Mouse (Mus musculus): ENCODE data around the gene Nlrc5. TPM values are rescaled to one million over a fixed set of nuclear protein-coding genes. Genes with fewer than 3 reads are reported as not detected.
"Not testable (repeated sequence)": the region's sequence is repeated elsewhere in the genome, so short reads cannot be mapped to it uniquely, and the experiment has no call there.

The Nlrc5 gene
- polyA plus RNA-seq, 1 experiment from 2014 or later: 0.35 TPM

GRCm38 (mm10) chr8:94441686-94442085, 7.5 kb downstream of the Nlrc5 start:
- 0 out of 2 replicates have a peak, but pooled peaks cover 5% of the 10 kb centered on the region for H3K27me3 ChIP-seq
- H3K9ac ChIP-seq: no peak overlapping the region
- no peaks in the 10 kb centered on the region for H3K9me3 ChIP-seq (replicated peaks)
- no peak for ATAC-seq (ENCODE audit: insufficient read depth)
- H3K4me3 ChIP-seq (replicated peaks): no peak overlapping the region
- no peaks in the 10 kb centered on the region for H3K4me1 ChIP-seq (replicated peaks)
- no peak overlapping the region for H3K4me2 ChIP-seq
- H3K36me3 ChIP-seq (replicated peaks): no peaks in the 10 kb centered on the region
- 67% methylated on average over 1 of the region's 1 CpGs for WGBS (ENCODE audit: insufficient replicate concordance)
- no peak overlapping the region for H3K27ac ChIP-seq (replicated peaks)

GRCm38 (mm10) chr8:94443153-94443552, 9.0 kb downstream of the Nlrc5 start:
- H3K36me3 ChIP-seq (replicated peaks): no peaks in the 10 kb centered on the region
- ATAC-seq (ENCODE audit: insufficient read depth): no peak
- no peak overlapping the region for H3K4me3 ChIP-seq (replicated peaks)
- no peak overlapping the region for H3K27ac ChIP-seq (replicated peaks)
- H3K4me1 ChIP-seq (replicated peaks): no peaks in the 10 kb centered on the region
- H3K9me3 ChIP-seq (replicated peaks): no peaks in the 10 kb centered on the region
- 69% methylated on average over 3 of the region's 3 CpGs for WGBS (ENCODE audit: insufficient replicate concordance)
- H3K4me2 ChIP-seq: no peak overlapping the region
- 0 out of 2 replicates have a peak, but pooled peaks cover 5% of the 10 kb centered on the region for H3K27me3 ChIP-seq
- H3K9ac ChIP-seq: no peak overlapping the region

GRCm38 (mm10) chr8:94444480-94444879, 10.3 kb downstream of the Nlrc5 start:
- 36% methylated on average over 2 of the region's 2 CpGs for WGBS (ENCODE audit: insufficient replicate concordance)
- Histone ChIP-seq H3K27ac (replicated peaks) (no peak overlapping the region), H3K9ac (no peak overlapping the region)

GRCm38 (mm10) chr8:94447142-94447541, 13.0 kb downstream of the Nlrc5 start:
- no peak overlapping the region for H3K9ac ChIP-seq
- H3K4me2 ChIP-seq: no peak overlapping the region
- H3K9me3 ChIP-seq (replicated peaks): no peaks in the 10 kb centered on the region
- WGBS (ENCODE audit: insufficient replicate concordance): 48% methylated on average over 3 of the region's 3 CpGs
- no peaks in the 10 kb centered on the region for H3K36me3 ChIP-seq (replicated peaks)
- no peak overlapping the region for H3K4me3 ChIP-seq (replicated peaks)
- no peak for ATAC-seq (ENCODE audit: insufficient read depth)
- no peaks in the 10 kb centered on the region for H3K27me3 ChIP-seq
- H3K4me1 ChIP-seq (replicated peaks): no peaks in the 10 kb centered on the region
- no peak overlapping the region for H3K27ac ChIP-seq (replicated peaks)

More at GRCm38 (mm10) chr8:94444480-94444879, 10.3 kb downstream of the Nlrc5 start:
- ATAC-seq (ENCODE audit: insufficient read depth): no peak
- no peaks in the 10 kb centered on the region for H3K9me3 ChIP-seq (replicated peaks)
- H3K27me3 ChIP-seq: no peaks in the 10 kb centered on the region
- no peaks in the 10 kb centered on the region for H3K4me1 ChIP-seq (replicated peaks)
- no peaks in the 10 kb centered on the region for H3K36me3 ChIP-seq (replicated peaks)
- H3K4me2 ChIP-seq: no peak overlapping the region
- no peak overlapping the region for H3K4me3 ChIP-seq (replicated peaks)

GRCm38 (mm10) chr8:94447583-94448324, 13.6 kb downstream of the Nlrc5 start:
- WGBS (ENCODE audit: insufficient replicate concordance): 60% methylated on average over 7 of the region's 7 CpGs
- H3K27me3 ChIP-seq: no peaks in the 10 kb centered on the region
- H3K27ac ChIP-seq (replicated peaks): no peak overlapping the region
- no peak for ATAC-seq (ENCODE audit: insufficient read depth)
- no peaks in the 10 kb centered on the region for H3K9me3 ChIP-seq (replicated peaks)
- no peaks in the 10 kb centered on the region for H3K4me1 ChIP-seq (replicated peaks)
- no peak overlapping the region for H3K9ac ChIP-seq
- H3K36me3 ChIP-seq (replicated peaks): no peaks in the 10 kb centered on the region
- no peak overlapping the region for H3K4me3 ChIP-seq (replicated peaks)
- no peak overlapping the region for H3K4me2 ChIP-seq

- H3K27ac ChIP-seq (replicated peaks); H3K4me2 ChIP-seq; H3K4me1 ChIP-seq (replicated peaks); H3K9me3 ChIP-seq (replicated peaks); H3K9ac ChIP-seq; H3K36me3 ChIP-seq (replicated peaks); H3K4me3 ChIP-seq (replicated peaks); H3K27me3 ChIP-seq; ATAC-seq (ENCODE audit: insufficient read depth): not testable (repeated sequence)
- WGBS (ENCODE audit: insufficient replicate concordance): 70% methylated on average over 15 of the region's 15 CpGs
Measured at GRCm38 (mm10) chr8:94452991-94453390, 18.8 kb downstream of the Nlrc5 start.

GRCm38 (mm10) chr8:94453868-94454488, 19.8 kb downstream of the Nlrc5 start:
- Histone ChIP-seq H3K27me3 (no peaks in the 10 kb centered on the region), H3K4me3 (replicated peaks) (no peak overlapping the region), H3K9ac (no peak overlapping the region), H3K36me3 (replicated peaks) (no peaks in the 10 kb centered on the region), H3K27ac (replicated peaks) (no peak overlapping the region), H3K4me1 (replicated peaks) (no peaks in the 10 kb centered on the region), H3K4me2 (no peak overlapping the region), H3K9me3 (replicated peaks) (no peaks in the 10 kb centered on the region)
- no peak for ATAC-seq (ENCODE audit: insufficient read depth)
- 54% methylated on average over 6 of the region's 6 CpGs for WGBS (ENCODE audit: insufficient replicate concordance)

GRCm38 (mm10) chr8:94454905-94455304, 20.7 kb downstream of the Nlrc5 start:
- Histone ChIP-seq H3K9me3 (replicated peaks) (no peaks in the 10 kb centered on the region), H3K9ac (no peak overlapping the region), H3K4me1 (replicated peaks) (no peaks in the 10 kb centered on the region), H3K36me3 (replicated peaks) (no peaks in the 10 kb centered on the region), H3K4me2 (no peak overlapping the region), H3K27ac (replicated peaks) (no peak overlapping the region), H3K4me3 (replicated peaks) (no peak overlapping the region), H3K27me3 (no peaks in the 10 kb centered on the region)
- no peak for ATAC-seq (ENCODE audit: insufficient read depth)
- 51% methylated on average over 5 of the region's 5 CpGs for WGBS (ENCODE audit: insufficient replicate concordance)

- H3K4me2 ChIP-seq: no peak overlapping the region
- ATAC-seq (ENCODE audit: insufficient read depth): no peak
- H3K27ac ChIP-seq (replicated peaks): no peak overlapping the region
- no peaks in the 10 kb centered on the region for H3K27me3 ChIP-seq
- H3K36me3 ChIP-seq (replicated peaks): no peaks in the 10 kb centered on the region
- H3K4me1 ChIP-seq (replicated peaks): no peaks in the 10 kb centered on the region
- WGBS (ENCODE audit: insufficient replicate concordance): 50% methylated on average over 5 of the region's 5 CpGs
- H3K9ac ChIP-seq: no peak overlapping the region
- no peaks in the 10 kb centered on the region for H3K9me3 ChIP-seq (replicated peaks)
- no peak overlapping the region for H3K4me3 ChIP-seq (replicated peaks)
Measured at GRCm38 (mm10) chr8:94456071-94456470, 21.9 kb downstream of the Nlrc5 start.

GRCm38 (mm10) chr8:94458567-94458966, 24.4 kb downstream of the Nlrc5 start:
- Histone ChIP-seq H3K4me1 (replicated peaks) (no peaks in the 10 kb centered on the region), H3K9ac (no peak overlapping the region), H3K9me3 (replicated peaks) (no peaks in the 10 kb centered on the region), H3K27ac (replicated peaks) (no peak overlapping the region), H3K27me3 (no peaks in the 10 kb centered on the region), H3K4me2 (no peak overlapping the region), H3K36me3 (replicated peaks) (no peaks in the 10 kb centered on the region), H3K4me3 (replicated peaks) (no peak overlapping the region)
- ATAC-seq (ENCODE audit: insufficient read depth): no peak
- WGBS (ENCODE audit: insufficient replicate concordance): 25% methylated on average over 2 of the region's 2 CpGs

GRCm38 (mm10) chr8:94469656-94470055, 35.5 kb downstream of the Nlrc5 start:
- no peaks in the 10 kb centered on the region for H3K4me1 ChIP-seq (replicated peaks)
- no peaks in the 10 kb centered on the region for H3K36me3 ChIP-seq (replicated peaks)
- no peak overlapping the region for H3K4me3 ChIP-seq (replicated peaks)
- 51% methylated on average over 5 of the region's 5 CpGs for WGBS (ENCODE audit: insufficient replicate concordance)
- ATAC-seq (ENCODE audit: insufficient read depth): no peak
- H3K27me3 ChIP-seq: no peaks in the 10 kb centered on the region
- H3K9me3 ChIP-seq (replicated peaks): no peaks in the 10 kb centered on the region
- H3K4me2 ChIP-seq: no peak overlapping the region
- H3K27ac ChIP-seq (replicated peaks): no peak overlapping the region
- H3K9ac ChIP-seq: no peak overlapping the region
